Mouse (Mus musculus) CH12.LX (cell line): ENCODE results near the gene Rps3a1. TPM values are rescaled to one million over a fixed set of nuclear protein-coding genes. Genes with fewer than 3 reads are reported as not detected.

Source experiments
- DNase-seq: peaks from one replicate; pipeline ENCODE4 v3.0.0-alpha.2; 2013; ENCODE audit errors: extremely low read depth
- H3K27ac ChIP-seq: 2 replicates; pipeline ENCODE4 v1.5.1; 2012; ENCODE audit warnings: low read depth, mild to moderate bottlenecking, control low read depth, moderate library complexity; ENCODE audit not compliant: insufficient read depth
- H3K27me3 ChIP-seq: replicated peaks from 2 replicates; pipeline ENCODE3; 2012; ENCODE audit warnings: inconsistent platforms
- H3K36me3 ChIP-seq, 2 experiments: replicated peaks in 1 of 2; 2 replicates each; pipeline versions ENCODE3 to v1.6.1; 2012; ENCODE audit warnings: inconsistent platforms in 1 of 2, low read length in 1 of 2, mild to moderate bottlenecking in 1 of 2, mixed read lengths in 1 of 2, moderate library complexity in 1 of 2; ENCODE audit not compliant: control insufficient read depth in 1 of 2, insufficient read depth in 1 of 2
- H3K4me1 ChIP-seq, 2 experiments: 2 replicates each; pipeline ENCODE4 v1.6.1; 2012; ENCODE audit warnings: inconsistent platforms in 1 of 2, moderate library complexity in 1 of 2; ENCODE audit not compliant: insufficient read depth in 2 of 2, control insufficient read depth in 1 of 2
- H3K4me2 ChIP-seq: 2 replicates; pipeline ENCODE4 v1.6.1; 2012; ENCODE audit warnings: low read depth, mild to moderate bottlenecking, control low read depth; ENCODE audit not compliant: poor library complexity, insufficient read depth, severe bottlenecking
- H3K4me3 ChIP-seq, 3 experiments: fragments of 150-350 bp in 1 of 3; sonication (generic) in 1 of 3; replicated peaks in 1 of 3; 2 replicates each; pipeline versions ENCODE3 to v1.5.1; 2011 to 2012; ENCODE audit warnings: low read depth in 2 of 3, low read length in 2 of 3, mild to moderate bottlenecking in 2 of 3, moderate library complexity in 2 of 3, control low read depth in 1 of 3, improper control_type of control experiment in 1 of 3, inconsistent platforms in 1 of 3, mixed read lengths in 1 of 3; ENCODE audit not compliant: poor library complexity in 1 of 3
- H3K79me2 ChIP-seq: replicated peaks from 2 replicates; pipeline ENCODE4 v1.6.1; 2012; ENCODE audit warnings: mild to moderate bottlenecking, moderate library complexity; ENCODE audit not compliant: control insufficient read depth, poor library complexity, insufficient read depth, severe bottlenecking; ENCODE audit errors: extremely low read depth
- H3K9ac ChIP-seq: 2 replicates; pipeline ENCODE4 v1.6.1; 2012; ENCODE audit warnings: low read depth, mild to moderate bottlenecking, control low read depth, moderate library complexity; ENCODE audit not compliant: insufficient read depth
- H3K9me3 ChIP-seq: replicated peaks from 2 replicates; pipeline ENCODE3; 2012; ENCODE audit warnings: low read length, inconsistent platforms, mixed read lengths
- CHD2 ChIP-seq: IDR thresholded peaks from 2 replicates; pipeline ENCODE4 v1.6.1; 2011; ENCODE audit warnings: low read length, improper control_type of control experiment
- E2F4 ChIP-seq: IDR thresholded peaks from 2 replicates; pipeline ENCODE4 v1.6.1; 2011; ENCODE audit warnings: low read depth, low read length, improper control_type of control experiment; ENCODE audit not compliant: insufficient replicate concordance
- ETS1 ChIP-seq: conservative IDR thresholded peaks from 2 replicates; pipeline ENCODE4 v1.6.1; 2012; ENCODE audit warnings: low read depth, mild to moderate bottlenecking, inconsistent platforms, low read length, improper control_type of control experiment, moderate library complexity
- IRF4 ChIP-seq: IDR thresholded peaks from 2 replicates; pipeline ENCODE4 v1.6.1; 2014; ENCODE audit warnings: low read depth, mild to moderate bottlenecking, inconsistent platforms, low read length, improper control_type of control experiment
- JUN ChIP-seq: IDR thresholded peaks from 2 replicates; pipeline ENCODE4 v1.6.1; 2011; ENCODE audit warnings: low read depth, mild to moderate bottlenecking, low read length, improper control_type of control experiment, moderate library complexity; ENCODE audit not compliant: insufficient read depth
- JUND ChIP-seq: conservative IDR thresholded peaks from 2 replicates; pipeline ENCODE4 v1.6.1; 2011; ENCODE audit warnings: low read depth, low read length, improper control_type of control experiment
- MAX ChIP-seq: IDR thresholded peaks from 2 replicates; pipeline ENCODE4 v1.6.1; 2011; ENCODE audit warnings: low read length, improper control_type of control experiment
- MEF2A ChIP-seq: IDR thresholded peaks from 2 replicates; pipeline ENCODE4 v1.6.1; 2014; ENCODE audit warnings: low read depth, mild to moderate bottlenecking, inconsistent platforms, low read length, improper control_type of control experiment, borderline replicate concordance
- MYC ChIP-seq: IDR thresholded peaks from 2 replicates; pipeline ENCODE4 v1.6.1; 2011; ENCODE audit warnings: low read depth, mild to moderate bottlenecking, improper control_type of control experiment, low read length
- NELFE ChIP-seq: IDR thresholded peaks from 2 replicates; pipeline ENCODE4 v1.6.1; 2011; ENCODE audit warnings: low read depth, low read length, improper control_type of control experiment
- NRF1 ChIP-seq: IDR thresholded peaks from 2 replicates; pipeline ENCODE4 v1.6.1; 2014; ENCODE audit warnings: low read depth, mild to moderate bottlenecking, inconsistent platforms, low read length, improper control_type of control experiment, moderate library complexity
- POLR2AphosphoS2 ChIP-seq: IDR thresholded peaks from 2 replicates; pipeline ENCODE4 v1.6.1; 2011; ENCODE audit warnings: low read depth, low read length, improper control_type of control experiment
- SMC3 ChIP-seq: IDR thresholded peaks from 2 replicates; pipeline ENCODE4 v1.6.1; 2011; ENCODE audit warnings: low read depth, low read length, improper control_type of control experiment
- UBTF ChIP-seq: IDR thresholded peaks from 2 replicates; pipeline ENCODE4 v1.6.1; 2012; ENCODE audit warnings: low read depth, mild to moderate bottlenecking, inconsistent platforms, low read length, improper control_type of control experiment, moderate library complexity
- ZMIZ1 ChIP-seq: IDR thresholded peaks from 2 replicates; pipeline ENCODE4 v1.6.1; 2012; ENCODE audit warnings: low read depth, mild to moderate bottlenecking, inconsistent platforms, low read length, improper control_type of control experiment
- ZNF384 ChIP-seq: IDR thresholded peaks from 2 replicates; pipeline ENCODE4 v1.6.1; 2012; ENCODE audit warnings: low read depth, low read length, improper control_type of control experiment, inconsistent platforms
- dilution Hi-C: fragments of 300-500 bp; cut with MboI; formaldehyde crosslinking; loops from 2 replicates; pipeline ENCODE4 v1.14.3; 2020; ENCODE audit warnings: low sequenced_read_pairs; ENCODE audit not compliant: extremely low pct_unique_long_range_greater_than_20kb, extremely low pct_ligation_motif_present
- in situ Hi-C: fragments of 300-500 bp; cut with MboI; formaldehyde crosslinking; loops from 3 replicates; pipeline ENCODE4 v1.14.3; 2019; ENCODE audit warnings: low sequenced_read_pairs, low pct_ligation_motif_present, low pct_unique_long_range_greater_than_20kb, mixed read lengths
- polyA plus RNA-seq: library from polyadenylated mRNA; unstranded; fragments of >175 nt; gene quantifications from 2 replicates; pipeline ENCODE4 v1.2.1, GENCODE M21; 2012; ENCODE audit warnings: low read depth; ENCODE audit not compliant: insufficient read length
- total RNA-seq, 2 experiments: library from RNA; depleted of rRNA; stranded (reverse); fragments of 300-350 nt in 1 of 2; fragments of >200 nt in 1 of 2; gene quantifications; 2 replicates each; pipeline ENCODE4 v1.2.3; 2012 to 2014

The Rps3a1 gene
- total and polyA plus RNA-seq, 3 experiments = 2,244 to 5,270 (median 3,430) TPM

- dilution Hi-C loops (no loop called here), in situ Hi-C loops (no loop called here)
- no peak for DNase-seq
- H3K79me2 ChIP-seq = no peaks in the 10 kb centered on the region
- H3K36me3 ChIP-seq = no peaks in the 10 kb centered on the region
- H3K27ac ChIP-seq = no peak overlapping the region
- no peak overlapping the region for H3K9ac ChIP-seq
- H3K4me1 ChIP-seq = no peaks in the 10 kb centered on the region; a peak in 1 of 4 replicates
- H3K4me3 ChIP-seq = no peak overlapping the region
- H3K27me3 ChIP-seq = no peaks in the 10 kb centered on the region
- no peaks in the 10 kb centered on the region for H3K9me3 ChIP-seq
- no peak for TF ChIP-seq MYC
- TF ChIP-seq NRF1 = no peak
- no peak for TF ChIP-seq IRF4
- TF ChIP-seq NELFE = no peak
- TF ChIP-seq JUN = no peak
- no peak for TF ChIP-seq CHD2
- no peak for TF ChIP-seq ETS1
- TF ChIP-seq E2F4 = no peak
- H3K4me2 ChIP-seq = no peak overlapping the region
Measured at GRCm38 (mm10) chr3:86187736-86188389, 45.4 kb upstream of the Rps3a1 start.

DNA sequence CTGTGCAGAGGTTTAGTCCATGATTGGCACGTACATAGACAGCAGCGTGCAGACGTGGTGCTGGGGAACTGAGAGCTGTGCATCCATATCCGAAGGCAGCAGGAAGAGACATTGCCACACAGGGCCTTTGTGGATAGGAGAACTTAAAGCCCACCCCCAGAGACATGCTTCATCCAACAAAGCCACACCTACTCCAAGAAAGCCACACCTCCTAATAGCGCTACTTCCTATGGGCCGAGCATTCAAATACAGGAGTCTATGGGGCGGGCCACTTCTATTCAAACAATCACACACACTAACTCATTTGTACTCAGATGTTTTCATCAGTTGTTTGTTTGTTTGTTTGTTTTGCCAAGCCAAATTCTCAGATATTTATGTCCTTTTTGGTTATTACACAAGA, 42.0 kb upstream of the Rps3a1 start:
- no peak overlapping the region for H3K9ac ChIP-seq
- H3K4me1 ChIP-seq = no peaks in the 10 kb centered on the region; a peak in 1 of 4 replicates
- DNase-seq = no peak
- H3K4me2 ChIP-seq = no peak overlapping the region
- TF ChIP-seq ZNF384 = no peak
- TF ChIP-seq MAX = no peak
- TF ChIP-seq SMC3 = no peak
- no peak for TF ChIP-seq JUN
- TF ChIP-seq POLR2AphosphoS2 = no peak
- TF ChIP-seq ETS1 = no peak
- TF ChIP-seq MEF2A = no peak
- no peak for TF ChIP-seq UBTF
- no peak for TF ChIP-seq ZMIZ1
- TF ChIP-seq JUND = no peak
- no peak overlapping the region for H3K27ac ChIP-seq
- H3K27me3 ChIP-seq = no peaks in the 10 kb centered on the region
- no peak overlapping the region for H3K4me3 ChIP-seq
- H3K36me3 ChIP-seq = no peaks in the 10 kb centered on the region
- dilution Hi-C loops = no loop called here
- H3K9me3 ChIP-seq = no peaks in the 10 kb centered on the region
- in situ Hi-C loops = no loop called here
- H3K79me2 ChIP-seq = no peaks in the 10 kb centered on the region
